Mouse (Mus musculus) MEL (cell line): ENCODE results near the gene Gadd45a. TPM values are rescaled to one million over a fixed set of nuclear protein-coding genes. Genes with fewer than 3 reads are reported as not detected.

Experiments used
- DNase-seq: peaks from one replicate; pipeline ENCODE4 v3.0.0; 2011; ENCODE audit warnings: low read depth, low spot score
- H3K27ac ChIP-seq: 2 replicates; pipeline ENCODE4 v1.5.1; 2012; ENCODE audit warnings: low read depth, mild to moderate bottlenecking, control low read depth, low read length, moderate library complexity; ENCODE audit not compliant: control insufficient read depth
- H3K27me3 ChIP-seq, 2 experiments: fragments of 150-350 bp in 1 of 2; sonication (generic) in 1 of 2; 2 replicates each; pipeline ENCODE4 v1.6.1; 2012; ENCODE audit warnings: low read length in 2 of 2, mild to moderate bottlenecking in 2 of 2, improper control_type of control experiment in 1 of 2, moderate library complexity in 1 of 2; ENCODE audit not compliant: insufficient read depth in 2 of 2, control insufficient read depth in 1 of 2
- H3K36me3 ChIP-seq, 2 experiments: 2 replicates each; pipeline ENCODE4 v1.6.1; 2012 to 2014; ENCODE audit warnings: low read length in 2 of 2, improper control_type of control experiment in 1 of 2, inconsistent platforms in 1 of 2, mild to moderate bottlenecking in 1 of 2; ENCODE audit not compliant: insufficient read depth in 2 of 2, control insufficient read depth in 1 of 2
- H3K4me1 ChIP-seq, 2 experiments: fragments of 150-350 bp in 1 of 2; sonication (generic) in 1 of 2; 2 replicates each; pipeline ENCODE4 v1.6.1; 2012; ENCODE audit warnings: low read length in 2 of 2, improper control_type of control experiment in 1 of 2, mild to moderate bottlenecking in 1 of 2; ENCODE audit not compliant: insufficient read depth in 2 of 2, control insufficient read depth in 1 of 2
- H3K4me3 ChIP-seq, 2 experiments: fragments of 150-350 bp in 1 of 2; sonication (generic) in 1 of 2; 2 replicates each; pipeline ENCODE4 v1.5.1; 2012; ENCODE audit warnings: low read depth in 2 of 2, low read length in 2 of 2, mild to moderate bottlenecking in 2 of 2, moderate library complexity in 2 of 2, control low read depth in 1 of 2, improper control_type of control experiment in 1 of 2; ENCODE audit not compliant: control insufficient read depth in 1 of 2, insufficient read depth in 1 of 2
- H3K79me2 ChIP-seq: 2 replicates; pipeline ENCODE4 v1.6.1; 2012; ENCODE audit warnings: mild to moderate bottlenecking, low read length, moderate library complexity; ENCODE audit not compliant: control insufficient read depth, poor library complexity, insufficient read depth
- H3K9ac ChIP-seq: 2 replicates; pipeline ENCODE4 v1.6.1; 2012; ENCODE audit warnings: low read depth, mild to moderate bottlenecking, control low read depth, low read length, moderate library complexity; ENCODE audit not compliant: control insufficient read depth, poor library complexity, severe bottlenecking
- H3K9me3 ChIP-seq: fragments of 150-350 bp; sonication (generic); replicated peaks from 2 replicates; pipeline ENCODE4 v1.6.1; 2012; ENCODE audit warnings: mild to moderate bottlenecking, low read length, improper control_type of control experiment, moderate library complexity; ENCODE audit not compliant: insufficient read depth
- BHLHE40 ChIP-seq: IDR thresholded peaks from 2 replicates; pipeline ENCODE4 v1.6.1; 2012; ENCODE audit warnings: low read depth, mild to moderate bottlenecking, inconsistent platforms, low read length, improper control_type of control experiment, borderline replicate concordance
- CHD1 ChIP-seq: IDR thresholded peaks from 2 replicates; pipeline ENCODE4 v1.6.1; 2012; ENCODE audit warnings: low read depth, mild to moderate bottlenecking, inconsistent platforms, low read length, improper control_type of control experiment
- CHD2 ChIP-seq: IDR thresholded peaks from 2 replicates; pipeline ENCODE4 v1.6.1; 2011; ENCODE audit warnings: low read length, improper control_type of control experiment
- E2F4 ChIP-seq: IDR thresholded peaks from 2 replicates; pipeline ENCODE4 v1.6.1; 2011; ENCODE audit warnings: low read depth, low read length, improper control_type of control experiment, borderline replicate concordance
- MAX ChIP-seq: IDR thresholded peaks from 2 replicates; pipeline ENCODE4 v1.6.1; 2011; ENCODE audit warnings: low read length, improper control_type of control experiment
- MEF2A ChIP-seq: IDR thresholded peaks from 2 replicates; pipeline ENCODE4 v1.6.1; 2014; ENCODE audit warnings: low read depth, mild to moderate bottlenecking, inconsistent platforms, low read length, improper control_type of control experiment; ENCODE audit not compliant: poor library complexity, insufficient replicate concordance, severe bottlenecking; ENCODE audit errors: extremely low read depth
- MXI1 ChIP-seq: IDR thresholded peaks from 2 replicates; pipeline ENCODE4 v1.6.1; 2011; ENCODE audit warnings: mild to moderate bottlenecking, low read depth, low read length, improper control_type of control experiment
- MYB ChIP-seq: IDR thresholded peaks from 2 replicates; pipeline ENCODE4 v1.6.1; 2011; ENCODE audit warnings: mild to moderate bottlenecking, low read depth, low read length, improper control_type of control experiment
- MYC ChIP-seq: IDR thresholded peaks from 2 replicates; pipeline ENCODE4 v1.6.1; 2011; ENCODE audit warnings: low read depth, mild to moderate bottlenecking, low read length, improper control_type of control experiment, moderate library complexity
- POLR2A ChIP-seq, 2 experiments: IDR thresholded peaks; 2 replicates each; pipeline ENCODE4 v1.6.1; 2011 to 2012; ENCODE audit warnings: low read length in 2 of 2, mild to moderate bottlenecking in 2 of 2, control low read depth in 1 of 2, improper control_type of control experiment in 1 of 2, low read depth in 1 of 2, moderate library complexity in 1 of 2; ENCODE audit not compliant: control insufficient read depth in 1 of 2, insufficient read depth in 1 of 2, poor library complexity in 1 of 2
- POLR2AphosphoS2 ChIP-seq: IDR thresholded peaks from 2 replicates; pipeline ENCODE4 v1.6.1; 2011; ENCODE audit warnings: low read length, improper control_type of control experiment
- POLR2AphosphoS5 ChIP-seq: IDR thresholded peaks from 2 replicates; pipeline ENCODE4 v1.6.1; 2012; ENCODE audit warnings: low read depth, borderline replicate concordance, mild to moderate bottlenecking, inconsistent platforms, low read length, moderate library complexity, mixed read lengths
- RAD21 ChIP-seq: IDR thresholded peaks from 2 replicates; pipeline ENCODE4 v1.6.1; 2011; ENCODE audit warnings: mild to moderate bottlenecking, low read depth, low read length, improper control_type of control experiment
- RCOR1 ChIP-seq: IDR thresholded peaks from 2 replicates; pipeline ENCODE4 v1.6.1; 2012; ENCODE audit warnings: low read depth, mild to moderate bottlenecking, inconsistent platforms, low read length, improper control_type of control experiment
- UBTF ChIP-seq: IDR thresholded peaks from 2 replicates; pipeline ENCODE4 v1.6.1; 2012; ENCODE audit warnings: low read depth, mild to moderate bottlenecking, inconsistent platforms, low read length, improper control_type of control experiment, moderate library complexity, borderline replicate concordance; ENCODE audit not compliant: insufficient read depth
- USF1 ChIP-seq: IDR thresholded peaks from 2 replicates; pipeline ENCODE4 v1.6.1; 2014; ENCODE audit warnings: low read depth, mild to moderate bottlenecking, inconsistent platforms, low read length, improper control_type of control experiment, moderate library complexity
- USF2 ChIP-seq, 2 experiments: IDR thresholded peaks; 2 replicates each; pipeline ENCODE4 v1.6.1; 2011 to 2012; ENCODE audit warnings: improper control_type of control experiment in 2 of 2, low read length in 2 of 2, borderline replicate concordance in 1 of 2, inconsistent platforms in 1 of 2, low read depth in 1 of 2, mild to moderate bottlenecking in 1 of 2; ENCODE audit not compliant: insufficient read depth in 1 of 2
- ZKSCAN1 ChIP-seq: IDR thresholded peaks from 2 replicates; pipeline ENCODE4 v1.6.1; 2012; ENCODE audit warnings: low read depth, mild to moderate bottlenecking, inconsistent platforms, low read length, improper control_type of control experiment, moderate library complexity
- ZMIZ1 ChIP-seq: IDR thresholded peaks from 2 replicates; pipeline ENCODE4 v1.6.1; 2012; ENCODE audit warnings: low read depth, mild to moderate bottlenecking, inconsistent platforms, low read length, improper control_type of control experiment, moderate library complexity
- polyA plus RNA-seq, 2 experiments: library from polyadenylated mRNA; stranded (reverse) in 1 of 2; unstranded in 1 of 2; fragments of >175 nt in 1 of 2; fragments of >200 nt in 1 of 2; gene quantifications; 2 replicates each; pipeline versions ENCODE4 v1.2.1 to v1.2.4; 2012; ENCODE audit warnings: low replicate concordance in 2 of 2, low read depth in 1 of 2; ENCODE audit not compliant: insufficient read length in 2 of 2, insufficient read depth in 1 of 2, missing spikeins in 1 of 2
- total RNA-seq: library from RNA; depleted of rRNA; stranded (reverse); fragments of 300-350 nt; gene quantifications from 2 replicates; pipeline ENCODE4 v1.2.3, GENCODE M21; 2012

Gene Gadd45a
- total and polyA plus RNA-seq, 3 experiments, result 18.1 to 37.4 TPM; not detected in 1

- Histone ChIP-seq H3K9me3 (no peaks in the 10 kb centered on the region), H3K79me2 (peaks cover 2% of the 10 kb centered on the region; the same call in 1 of the 2 replicates), H3K4me3 (no peak overlapping the region), H3K9ac (no peak overlapping the region)
- no peak for TF ChIP-seq BHLHE40
- TF ChIP-seq MYC, result no peak
- no peak for TF ChIP-seq ZKSCAN1
- no peak for TF ChIP-seq MXI1
- TF ChIP-seq UBTF, result no peak
- TF ChIP-seq, all 39 proteins: peak for 0
- H3K36me3 ChIP-seq, result peaks cover 0 to 6% of the 10 kb centered on the region in 2 experiments; a peak in 2 of 4 replicates
- H3K27me3 ChIP-seq, result no peaks in the 10 kb centered on the region
- DNase-seq, result no peak
- H3K27ac ChIP-seq, result no peak overlapping the region
- H3K4me1 ChIP-seq, result peaks cover 0 to 5% of the 10 kb centered on the region in 2 experiments
Measured at GRCm38 (mm10) chr6:66994981-66995380, 42.3 kb downstream of the Gadd45a start.

DNA sequence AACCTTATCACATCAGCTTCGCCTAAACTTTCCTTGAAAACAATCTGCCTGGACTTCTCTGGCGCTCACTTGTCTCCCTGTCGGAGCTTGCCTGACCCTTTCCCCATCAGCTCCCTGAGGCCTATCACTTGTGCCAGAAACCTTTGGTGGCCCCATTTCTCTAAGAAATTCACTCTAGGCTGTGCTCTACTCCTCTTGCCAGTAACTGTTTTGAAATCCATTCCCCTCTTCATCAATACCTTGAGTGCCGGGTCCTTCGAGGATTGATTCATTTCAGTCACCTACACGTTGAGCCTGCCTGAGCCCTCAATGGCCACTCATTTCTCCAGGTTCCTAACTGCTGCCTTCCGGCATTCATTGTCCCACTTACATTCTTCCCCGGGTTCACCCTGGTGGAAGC lies 44.5 kb downstream of the Gadd45a start:
- Histone ChIP-seq H3K9me3 (no peaks in the 10 kb centered on the region), H3K4me3 (no peak overlapping the region)
- TF ChIP-seq POLR2A (IDR thresholded peaks at IDR 0.05; ENCODE audit: control insufficient read depth in 1 of 2, insufficient read depth in 1 of 2, low read depth in 1 of 2, low read length in 2 of 2, poor library complexity in 1 of 2), result no peak
- TF ChIP-seq E2F4, result no peak
- TF ChIP-seq ZKSCAN1, result no peak
- TF ChIP-seq POLR2AphosphoS2, result no peak
- TF ChIP-seq RCOR1, result no peak
- TF ChIP-seq USF2 (IDR thresholded peaks at IDR 0.05; ENCODE audit: borderline replicate concordance in 1 of 2, insufficient read depth in 1 of 2, low read depth in 1 of 2, low read length in 2 of 2), result no peak
- no peak for TF ChIP-seq CHD1
- no peak for TF ChIP-seq UBTF
- no peak for TF ChIP-seq CHD2
- TF ChIP-seq MYB, result no peak
- no peak for TF ChIP-seq MAX
- no peak for TF ChIP-seq RAD21
- TF ChIP-seq MEF2A, result no peak
- no peak for TF ChIP-seq POLR2AphosphoS5
- TF ChIP-seq USF1, result no peak
- no peak for TF ChIP-seq ZMIZ1
- TF ChIP-seq MYC, result no peak
- TF ChIP-seq, all 39 proteins: peak for 0
- DNase-seq, result no peak
- Histone ChIP-seq H3K79me2 (no peaks in the 10 kb centered on the region; the same call in 1 of the 2 replicates), H3K36me3 (peaks cover 0 to 25% of the 10 kb centered on the region in 2 experiments; a peak in 2 of 4 replicates), H3K27me3 (no peaks in the 10 kb centered on the region), H3K9ac (no peak overlapping the region), H3K4me1 (peaks cover 12 to 17% of the 10 kb centered on the region in 2 experiments), H3K27ac (no peak overlapping the region)
